Mouse (Mus musculus) cerebellum, adult 11-12 months (tissue): ENCODE data around the gene Cpne7.
"Not testable (repeated sequence)": the region's sequence is repeated elsewhere in the genome, so short reads cannot be mapped to it uniquely, and the experiment has no call there.

Source experiments
- DNase-seq: peaks from one replicate; pipeline ENCODE4 v3.0.0; 2022

Cpne7 gene

DNA sequence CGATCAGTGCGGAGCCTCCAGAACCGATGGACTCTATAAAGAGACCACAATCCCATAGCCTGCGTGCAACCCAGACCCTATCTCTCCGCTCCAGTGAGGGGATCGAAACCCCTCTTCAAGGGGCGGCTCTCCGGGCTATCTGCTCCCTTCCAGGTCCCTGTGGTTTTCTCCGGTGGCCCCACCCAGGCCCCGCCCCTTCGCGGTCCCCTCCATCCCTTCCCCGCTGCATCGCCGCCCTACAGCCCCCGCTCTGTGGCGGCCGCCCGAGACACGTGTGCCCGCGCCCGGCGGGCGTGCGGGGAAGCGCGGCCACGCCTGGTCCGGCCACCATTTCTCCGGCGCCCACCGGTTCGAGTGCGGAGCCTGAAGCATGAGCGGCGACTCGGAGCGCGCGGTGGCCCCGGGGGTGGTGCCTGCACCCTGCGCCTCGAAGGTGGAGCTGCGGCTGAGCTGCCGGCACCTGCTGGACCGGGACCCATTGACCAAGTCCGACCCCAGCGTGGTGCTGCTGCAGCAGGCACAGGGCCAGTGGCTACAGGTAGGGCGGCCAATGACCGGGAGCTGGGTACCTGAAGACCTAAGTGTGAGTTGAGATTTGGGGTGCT, at the start of gene Cpne7:
TSS of gene Cpne7 (plus strand) at position 248 of the 605 bp plus-strand sequence.
- no peak for DNase-seq

DNA sequence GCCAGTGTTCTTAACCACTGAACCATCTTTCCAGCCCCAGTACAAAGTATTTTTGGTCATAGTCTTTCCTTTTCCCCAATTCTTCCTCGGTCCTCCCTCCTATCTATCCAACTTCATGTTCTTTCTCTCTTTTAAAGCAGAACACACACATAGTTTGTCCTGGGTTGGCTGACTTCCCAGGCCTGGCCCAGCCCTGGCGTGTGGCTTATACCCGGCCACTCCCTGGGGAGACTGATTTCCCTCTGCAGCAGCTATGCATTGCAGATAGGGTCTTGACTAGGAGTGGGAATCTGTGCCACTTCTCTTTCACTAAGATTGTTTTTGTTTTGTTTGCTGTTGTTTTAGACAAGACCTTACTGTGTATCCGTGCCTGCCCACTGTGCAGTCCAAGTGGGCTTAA, 46.0 kb upstream of the Cpne7 start:
- no peak for DNase-seq

DNA sequence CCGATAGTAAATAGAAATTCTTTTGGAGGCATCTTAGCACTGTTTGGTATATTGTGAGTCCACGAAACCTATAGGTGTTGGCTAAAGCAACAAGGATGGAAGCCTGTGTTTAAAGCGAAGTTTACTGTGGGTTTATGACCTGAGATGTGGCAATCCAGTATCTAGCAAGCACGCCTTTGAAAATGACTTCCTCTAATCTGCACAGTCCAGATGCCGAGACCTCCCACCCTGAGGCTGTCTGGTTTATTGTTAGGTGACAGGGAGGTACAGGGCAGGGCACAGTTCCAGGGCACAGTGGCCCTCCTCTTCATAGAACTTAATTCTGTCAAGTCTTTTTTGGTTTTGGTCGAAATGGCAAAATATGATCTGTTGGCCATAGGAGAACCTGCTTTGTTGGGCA, 40.0 kb upstream of the Cpne7 start:
- DNase-seq, result no peak

DNA sequence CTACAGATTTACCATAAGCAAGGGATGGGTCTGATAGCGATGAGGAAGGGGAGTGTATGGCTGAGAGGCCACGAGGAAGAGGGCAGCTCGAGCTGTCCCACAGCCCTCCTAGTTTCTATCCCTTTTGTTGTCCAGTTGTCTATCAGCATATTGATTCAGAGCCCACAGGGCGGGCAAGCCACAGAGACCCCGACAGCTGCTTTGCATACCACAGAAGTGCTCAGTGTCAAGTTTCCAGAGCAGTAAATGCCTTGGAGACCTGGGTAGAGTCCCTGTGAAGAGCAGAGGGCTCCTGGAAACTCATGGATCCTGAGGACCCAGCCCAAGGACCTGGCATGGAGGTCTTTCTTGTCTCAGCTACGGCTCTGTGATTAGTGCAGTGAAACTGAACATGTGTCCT, 34.2 kb upstream of the Cpne7 start:
- DNase-seq, result no peak

DNA sequence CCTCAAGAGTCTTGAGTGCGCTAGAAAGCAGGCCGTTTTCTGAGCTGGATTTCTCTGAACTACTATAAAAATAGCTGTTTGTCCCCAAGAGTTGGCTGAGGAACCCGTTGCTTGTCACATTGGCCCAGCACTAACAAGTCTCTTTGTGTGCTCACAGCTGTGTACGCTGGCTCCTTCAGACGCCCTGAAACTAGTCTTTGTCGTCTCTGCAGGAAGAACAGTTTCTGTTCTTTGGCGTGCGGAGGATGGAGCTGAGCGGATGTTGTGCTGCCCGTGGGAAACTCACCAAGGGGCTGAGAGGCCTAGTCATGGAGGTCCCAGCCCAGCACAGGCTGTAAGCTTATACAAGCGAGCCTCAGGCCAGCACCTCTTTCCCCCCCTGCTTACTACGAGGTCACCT, 33.6 kb upstream of the Cpne7 start:
- no peak for DNase-seq

DNA sequence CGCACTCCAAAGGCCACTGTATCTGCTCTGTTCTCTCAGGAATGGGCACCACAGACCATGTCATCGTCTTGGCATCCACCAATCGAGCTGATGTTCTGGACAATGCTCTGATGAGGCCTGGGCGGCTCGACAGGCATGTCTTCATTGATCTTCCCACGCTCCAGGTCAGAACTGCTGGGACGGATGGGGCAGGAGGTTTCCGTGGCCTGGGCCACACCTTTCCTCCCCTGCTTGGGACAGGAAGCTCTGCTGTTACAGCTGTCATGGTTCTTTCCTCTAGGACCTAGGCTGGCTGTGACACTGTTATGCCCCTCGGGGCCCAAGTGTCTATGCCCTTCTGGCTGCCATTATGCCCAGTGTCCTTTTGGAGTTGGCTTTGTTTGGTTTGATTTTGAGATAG, 29.9 kb upstream of the Cpne7 start:
- no peak for DNase-seq

DNA sequence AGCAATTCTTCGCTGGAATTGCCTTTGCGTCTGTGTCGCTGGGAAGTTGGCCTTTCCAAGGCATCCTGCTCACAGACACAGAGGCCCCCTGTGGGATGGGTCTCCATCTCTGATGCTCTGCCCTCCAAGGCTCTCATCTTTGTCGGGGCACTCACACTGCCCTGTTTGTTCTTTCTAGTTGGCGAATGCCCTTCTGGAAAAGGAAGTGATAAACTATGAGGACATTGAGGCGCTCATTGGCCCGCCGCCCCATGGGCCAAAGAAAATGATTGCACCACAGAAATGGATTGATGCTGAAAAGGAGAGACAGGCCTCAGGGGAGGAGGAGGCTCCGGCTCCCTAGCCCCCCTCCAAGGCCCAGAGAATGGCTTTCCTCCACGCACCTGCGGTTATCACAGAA, 20.0 kb upstream of the Cpne7 start:
- DNase-seq, result no peak

DNA sequence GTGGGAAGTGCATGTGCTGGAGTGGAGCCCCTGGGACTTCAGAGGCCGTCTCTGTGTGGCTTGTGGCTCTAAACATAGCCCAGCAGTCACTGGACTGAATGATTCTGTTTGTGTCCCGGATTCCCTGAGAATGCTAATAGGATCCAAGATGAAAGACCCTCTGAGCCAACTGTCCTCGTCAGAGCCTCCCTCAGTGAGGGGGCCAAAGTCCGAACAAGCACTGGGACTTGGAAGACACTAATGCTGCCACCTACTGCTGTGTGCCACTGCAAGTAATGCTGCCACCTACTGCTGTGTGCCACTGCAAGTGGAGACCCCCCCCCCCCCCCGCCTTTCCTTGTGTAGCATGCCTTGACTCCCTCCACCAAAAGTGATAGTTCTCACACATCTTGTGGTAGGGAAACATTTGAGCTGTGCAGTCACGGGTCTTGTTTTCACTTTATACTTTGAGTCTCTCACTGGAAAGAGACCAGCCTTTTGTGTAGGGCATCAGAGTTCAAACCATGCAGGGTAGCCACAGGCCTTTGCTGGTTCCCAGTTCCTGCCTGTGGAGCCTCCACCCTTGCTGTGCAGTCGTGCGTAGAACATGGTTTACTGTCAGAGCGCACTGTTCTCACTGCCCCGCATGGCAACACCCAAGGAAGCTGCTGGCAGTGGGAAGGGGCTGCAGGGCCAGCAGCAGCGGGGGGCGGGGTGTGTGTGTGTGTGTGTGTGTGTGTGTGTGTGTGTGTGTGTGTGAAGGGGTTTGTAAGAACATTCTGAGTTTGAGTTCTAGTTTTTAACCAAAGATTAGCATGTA, 19.2 kb upstream of the Cpne7 start:
- DNase-seq, result peak; percentile 30

DNA sequence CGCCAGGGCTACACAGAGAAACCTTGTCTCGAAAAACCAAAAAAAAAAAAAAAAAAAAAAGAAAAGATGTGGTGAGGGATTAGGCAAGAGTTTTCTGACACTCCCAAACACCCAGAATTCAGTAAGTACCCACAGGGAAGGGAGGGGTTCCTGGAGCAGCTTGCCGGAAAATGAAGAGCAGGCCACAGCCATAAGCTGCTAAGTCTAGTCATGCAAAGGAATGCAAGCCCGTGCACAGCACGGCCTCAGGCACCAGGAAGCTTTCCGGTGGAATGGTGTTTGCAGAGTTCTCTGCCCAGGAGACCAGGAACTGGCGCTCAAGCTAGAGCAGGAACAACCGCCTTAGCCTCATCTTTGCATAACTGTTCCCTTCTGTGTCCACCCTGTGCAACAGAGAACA, 16.9 kb upstream of the Cpne7 start:
- DNase-seq, result no peak

DNA sequence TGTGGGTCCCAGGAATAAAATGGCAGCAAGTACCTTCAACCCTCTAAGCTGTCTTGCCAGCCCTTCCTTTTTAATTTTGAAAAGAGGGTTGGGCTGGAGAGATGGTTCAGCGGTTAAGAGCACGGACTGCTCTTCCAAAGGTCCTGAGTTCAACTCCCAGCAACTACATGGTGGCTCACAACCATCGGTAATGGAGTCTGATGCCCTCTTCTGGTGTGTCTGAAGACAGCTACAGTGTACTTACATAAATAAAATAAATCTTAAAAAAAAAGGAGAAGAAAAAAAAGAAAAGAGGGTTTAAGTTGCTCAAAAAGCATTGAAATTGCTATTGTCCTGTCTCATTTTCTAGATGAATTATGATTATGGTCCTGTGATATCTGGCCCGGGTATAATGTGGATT, 15.9 kb upstream of the Cpne7 start:
- no peak for DNase-seq

DNA sequence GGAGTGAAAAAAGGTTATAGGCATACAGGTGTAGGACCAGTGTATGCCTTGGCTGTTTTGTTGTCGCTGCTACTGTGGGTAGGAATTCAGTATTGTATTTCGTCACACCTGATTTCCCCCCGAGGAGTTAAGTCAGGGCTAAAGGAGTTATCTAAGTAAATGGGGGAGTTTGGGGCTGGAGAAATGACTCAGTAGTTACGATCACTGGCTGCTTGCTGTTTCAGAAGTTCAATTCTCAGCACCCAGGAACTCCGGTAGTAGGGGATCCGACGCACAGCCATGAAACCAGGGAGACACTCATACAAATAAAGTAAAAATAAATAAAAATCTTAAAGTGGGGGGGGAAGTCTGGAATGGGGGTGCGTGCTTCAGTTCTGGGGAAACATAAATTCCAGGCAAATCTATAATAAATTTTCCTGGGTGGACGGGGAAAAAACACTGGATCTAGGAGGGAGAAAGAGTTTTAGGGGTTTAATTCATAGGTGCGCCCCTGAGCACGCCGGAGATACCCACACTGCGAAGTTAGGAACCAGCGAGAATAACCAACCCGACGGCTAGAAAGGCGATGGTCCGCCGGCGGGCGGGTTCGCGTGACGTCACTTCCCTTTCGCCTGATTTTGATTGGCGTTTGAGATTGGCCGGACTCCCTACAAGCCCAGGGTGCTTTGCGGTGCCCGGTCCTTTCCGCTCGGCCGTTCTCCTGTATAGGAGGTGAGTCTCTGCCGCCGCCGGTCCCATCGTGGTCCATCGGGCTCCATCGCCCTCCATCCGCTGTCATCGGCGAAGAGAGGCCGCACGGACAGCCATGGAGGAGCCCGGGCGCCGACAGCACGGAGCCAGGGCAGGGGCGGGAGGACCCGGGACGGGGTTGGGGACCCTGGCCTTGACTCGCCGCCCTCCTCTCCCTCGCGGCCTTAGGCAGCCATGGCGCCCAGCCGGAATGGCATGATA, 15.2 kb upstream of the Cpne7 start, which contains the start of gene Rpl13:
TSS of gene Rpl13 (plus strand) at position 616 of the 951 bp plus-strand sequence.
- peak; percentile 96 for DNase-seq

DNA sequence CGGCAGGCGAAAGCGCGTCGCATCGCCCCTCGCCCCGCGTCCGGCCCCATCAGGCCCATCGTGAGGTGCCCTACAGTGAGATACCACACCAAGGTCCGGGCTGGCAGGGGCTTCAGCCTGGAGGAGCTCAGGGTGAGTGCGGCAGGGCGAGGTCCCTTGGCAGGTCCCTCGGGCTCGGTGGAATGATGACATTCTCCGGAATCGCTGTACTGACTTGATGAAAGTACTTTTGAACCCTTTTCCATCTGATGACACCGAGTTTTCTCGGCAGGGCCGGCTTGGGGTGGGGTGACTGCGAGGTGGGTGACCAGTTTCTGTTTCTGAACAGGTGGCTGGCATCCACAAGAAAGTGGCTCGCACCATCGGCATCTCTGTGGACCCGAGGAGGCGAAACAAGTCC, 14.3 kb upstream of the Cpne7 start:
- not testable (repeated sequence) for DNase-seq

DNA sequence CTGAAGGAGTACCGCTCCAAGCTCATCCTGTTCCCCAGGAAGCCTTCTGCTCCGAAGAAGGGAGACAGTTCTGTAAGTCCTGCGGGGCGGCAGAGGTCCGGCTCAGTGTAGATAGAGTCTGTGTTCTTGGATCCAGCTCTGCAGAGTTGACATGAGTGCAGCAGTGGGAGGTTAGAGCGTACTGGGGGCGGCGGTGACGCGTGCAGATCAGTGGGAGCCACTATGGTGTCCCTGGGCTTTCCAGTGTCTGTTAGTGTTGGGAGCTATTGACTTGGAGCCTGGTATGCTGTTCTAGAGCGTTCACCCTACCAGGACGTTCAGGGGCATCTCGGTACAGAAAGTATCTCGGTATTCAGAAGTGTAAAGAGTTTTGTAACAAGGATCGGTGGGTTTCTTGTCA, 13.9 kb upstream of the Cpne7 start:
- no peak for DNase-seq

DNA sequence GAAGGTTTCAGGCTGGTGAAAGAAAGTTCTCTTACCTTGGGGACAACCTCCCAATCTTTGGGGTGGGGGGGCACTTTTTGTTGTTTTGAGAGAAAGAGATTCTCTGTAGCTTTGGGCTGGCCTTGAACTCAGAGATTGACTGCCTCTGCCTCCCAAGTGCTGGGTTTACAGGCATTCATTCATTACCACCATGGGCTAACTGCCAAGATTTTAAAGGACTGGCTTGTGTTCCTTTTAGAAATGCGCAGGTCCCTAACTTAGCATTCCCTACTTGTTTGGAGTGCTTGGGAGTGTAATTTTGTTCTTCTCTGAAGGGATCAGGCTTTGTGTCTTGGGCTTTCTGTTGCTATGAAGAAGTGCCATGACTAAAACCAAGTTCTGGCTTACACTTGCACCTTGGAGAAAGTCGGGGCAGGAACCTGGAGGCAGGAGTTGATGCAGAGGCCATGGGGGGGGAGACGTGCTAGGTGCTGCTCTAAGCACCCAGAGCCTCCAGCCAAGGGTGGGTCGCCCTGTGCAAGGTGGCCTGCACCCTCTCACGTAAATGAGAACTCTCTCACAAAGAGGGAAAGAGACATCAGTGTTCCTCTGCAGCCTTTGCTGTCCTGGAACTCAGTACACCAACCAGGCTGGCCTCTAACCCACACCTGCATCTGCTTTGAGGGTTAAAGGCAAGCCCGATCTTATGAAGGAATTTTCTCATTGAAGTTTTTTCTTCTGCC, 13.0 kb upstream of the Cpne7 start:
- no peak for DNase-seq

DNA sequence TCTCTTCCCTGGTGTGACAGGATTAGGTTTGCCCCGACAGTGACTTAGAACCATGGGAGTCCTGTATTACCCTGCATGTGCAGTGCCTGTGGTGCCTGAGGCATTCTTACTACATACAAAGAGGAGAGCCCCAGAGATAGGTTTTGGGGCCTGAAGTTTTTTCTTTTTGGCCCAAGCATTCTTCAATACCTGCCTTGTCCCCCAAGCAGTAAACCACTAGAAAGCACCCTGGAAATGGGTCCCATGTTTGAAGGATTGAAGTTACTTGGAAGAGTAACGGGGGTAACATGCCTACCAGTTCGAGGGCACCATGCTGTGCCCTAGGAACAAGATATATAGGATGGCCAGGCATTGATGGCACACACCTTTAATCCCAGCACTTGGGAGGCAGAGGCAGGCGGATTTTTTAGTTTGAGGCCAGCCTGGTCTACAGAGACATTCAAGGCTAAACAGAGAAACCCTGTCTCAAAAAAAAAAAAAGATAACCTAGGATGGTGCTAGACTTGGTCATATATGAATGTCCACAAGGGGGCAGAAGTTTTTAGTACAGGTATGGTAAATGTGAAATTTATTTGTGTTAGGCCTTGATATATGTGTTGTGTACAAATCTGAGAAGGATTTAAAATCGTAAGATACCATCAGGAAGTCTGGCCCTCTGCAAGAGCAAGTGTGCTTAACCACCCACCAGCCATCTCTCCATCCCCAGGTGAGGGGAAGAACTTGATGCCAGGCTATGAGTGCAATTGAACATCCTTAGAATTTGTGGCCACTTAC, 11.4 kb upstream of the Cpne7 start:
- no peak for DNase-seq

DNA sequence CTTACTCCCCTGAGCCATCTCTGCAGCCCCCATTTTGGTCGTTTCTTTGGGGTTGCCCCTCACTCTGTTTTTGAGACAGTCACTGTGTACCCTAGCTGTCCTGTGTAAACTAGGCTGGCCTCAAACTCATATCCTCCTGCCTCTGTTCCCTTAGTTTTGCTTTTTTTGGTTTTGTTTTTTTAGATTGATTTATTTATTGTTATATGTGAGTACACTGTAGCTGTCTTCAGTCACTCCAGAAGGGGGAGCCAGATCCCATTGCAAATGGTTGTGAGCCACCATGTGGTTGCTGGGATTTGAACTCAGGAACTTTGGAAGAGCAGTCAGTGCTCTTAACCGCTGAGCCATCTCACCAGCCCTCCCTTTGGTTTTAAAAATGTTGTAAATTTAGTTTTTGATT, 10.6 kb upstream of the Cpne7 start:
- DNase-seq, result no peak

DNA sequence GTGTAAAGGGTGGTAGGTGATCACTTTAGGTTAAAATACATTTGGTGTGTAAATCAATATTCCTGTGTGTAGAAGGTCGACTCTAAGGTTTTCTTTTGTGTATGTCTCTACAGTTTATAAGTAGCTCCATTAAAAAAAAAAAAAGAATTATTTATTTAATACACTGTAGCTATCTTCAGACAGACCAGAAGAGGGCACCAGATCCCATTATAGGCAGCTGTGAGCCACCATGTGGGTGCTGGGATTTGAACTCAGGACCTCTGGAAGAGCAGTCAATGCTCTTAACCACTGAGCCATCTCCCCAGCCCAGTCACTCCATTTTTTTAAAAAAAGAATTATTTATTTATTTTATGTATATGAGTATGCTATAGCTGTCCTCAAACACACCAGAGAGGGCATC, 9.2 kb upstream of the Cpne7 start:
- DNase-seq, result no peak

DNA sequence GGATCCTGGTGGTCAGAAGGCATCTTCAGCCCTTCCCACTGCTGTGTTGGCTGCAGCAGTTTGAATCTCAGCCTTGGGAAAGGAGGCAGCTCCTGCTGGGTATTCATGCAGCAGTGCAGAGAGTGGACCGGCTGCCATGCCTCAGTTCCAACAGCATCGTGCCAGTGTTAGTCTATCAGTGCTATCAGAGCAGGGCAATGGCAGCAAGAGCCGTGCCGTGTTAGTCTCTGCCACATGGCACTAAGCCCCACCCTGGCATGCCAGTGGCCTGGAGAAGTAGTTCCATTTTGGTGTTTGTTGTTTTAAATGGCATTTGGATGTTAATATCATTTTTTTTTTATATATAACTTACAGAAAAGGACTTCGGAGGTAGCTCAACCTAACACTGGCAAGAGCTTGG, 8.2 kb upstream of the Cpne7 start:
- DNase-seq, result no peak

DNA sequence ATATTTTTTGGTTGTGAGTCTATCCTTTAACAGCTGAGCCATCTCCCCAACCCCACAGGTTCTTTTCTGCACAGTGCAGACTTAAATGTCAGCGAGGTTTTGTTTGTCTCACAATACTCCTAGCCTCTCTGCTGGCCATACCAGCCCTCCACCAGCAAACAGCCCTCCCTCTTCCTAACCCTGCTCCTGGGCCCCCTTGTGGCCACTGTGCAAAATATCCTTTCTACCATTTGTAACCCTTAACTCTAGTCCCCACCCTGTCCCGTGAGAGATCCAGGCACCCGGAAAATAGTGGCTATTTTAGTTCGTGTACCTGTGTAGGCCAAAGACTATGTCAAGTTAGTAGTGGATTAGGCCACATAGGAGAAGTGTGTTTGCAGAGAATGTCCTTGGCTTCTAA, 6.5 kb upstream of the Cpne7 start:
- no peak for DNase-seq

DNA sequence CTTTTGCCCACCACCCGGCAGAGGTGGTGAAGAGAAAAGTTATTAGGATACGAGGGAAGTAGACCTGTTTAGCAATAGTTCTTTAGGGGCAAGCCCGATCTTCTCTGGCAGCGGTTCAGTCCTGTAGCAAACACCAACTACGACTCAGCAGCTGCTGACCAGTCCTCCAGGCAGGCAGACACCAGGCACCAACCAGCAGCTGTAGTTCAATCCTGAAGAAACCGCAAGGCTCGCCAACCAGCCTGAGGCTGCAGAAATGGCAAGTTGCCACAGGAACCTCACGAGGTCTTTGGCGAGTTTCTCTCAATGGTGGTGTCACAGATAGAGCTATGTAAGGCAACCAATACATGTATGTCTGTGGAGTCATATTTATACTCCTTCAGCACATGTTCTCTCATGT, 4.3 kb upstream of the Cpne7 start:
- no peak for DNase-seq

DNA sequence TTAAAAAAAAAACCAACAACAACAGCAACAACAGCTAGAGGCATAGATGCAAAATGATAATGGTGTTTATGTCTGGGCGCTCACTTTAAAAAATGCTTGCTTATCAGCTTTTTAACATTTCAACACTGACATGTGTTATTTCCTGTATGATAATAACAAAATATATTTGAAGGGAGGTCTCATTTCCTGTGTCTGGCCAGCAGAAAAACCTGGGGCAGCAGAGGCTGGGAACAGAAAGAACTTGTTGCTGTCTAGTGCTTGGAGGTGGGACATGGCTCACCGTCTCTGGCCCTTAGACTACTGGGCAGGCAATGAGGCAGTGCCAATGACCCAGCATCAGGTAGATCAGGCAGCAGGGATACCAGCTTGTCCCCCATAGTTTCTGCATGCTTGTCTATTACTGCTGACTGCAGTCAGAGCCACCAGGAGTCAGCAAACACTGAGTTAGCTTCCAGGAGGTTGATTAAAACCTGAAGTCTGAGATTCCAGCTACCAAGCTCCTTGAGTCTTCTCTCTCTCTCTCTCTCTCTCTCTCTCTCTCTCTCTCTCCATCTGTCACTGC, 3.2 kb upstream of the Cpne7 start:
- no peak for DNase-seq

DNA sequence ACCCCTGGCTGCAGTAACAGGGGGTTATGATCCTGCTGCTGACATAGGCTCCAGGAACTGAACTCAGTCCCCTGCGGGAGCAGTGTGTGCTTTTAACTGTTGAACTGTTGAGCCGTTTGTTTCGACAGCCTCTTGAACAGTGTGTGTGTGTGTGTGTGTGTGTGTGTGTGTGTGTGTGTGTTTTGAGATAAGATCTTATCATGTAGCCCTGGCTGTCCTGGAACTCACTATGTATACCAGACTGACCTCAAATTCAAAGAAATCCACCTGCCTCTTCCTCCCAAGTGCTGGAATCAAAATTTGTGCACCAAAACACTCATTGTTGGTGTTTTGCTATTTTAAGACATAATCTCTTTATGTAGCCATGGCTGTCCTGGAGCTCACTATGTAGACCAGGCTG, 2.5 kb upstream of the Cpne7 start:
- no peak for DNase-seq
